Comparison of ENCODE assay signal across 22 mouse cellular contexts in genomic region chr11:115349976-115350375, GRCm38 (mm10). TPM values are rescaled to one million over a fixed set of nuclear protein-coding genes. Genes with fewer than 3 reads are reported as not detected.
"Had no signal": no experiment of that assay in that cellular context is flagged by ENCODE, and none has a peak within 500 bp of the region (broad histone marks: within the 10 kb centered on the region; RNA-seq: fewer than 3 reads in every experiment).

No protein-coding gene starts in this region.

- H3K27me3 ChIP-seq: midbrain, embryonic 15.5 days had no signal

- DNase-seq: lung, adult 18-20 months; lung, embryonic 14.5 days; lung, postnatal 14 days; lung, postnatal 36 days; right cerebral cortex, adult 18-20 months; right cerebral cortex, postnatal 25 days; right cerebral cortex, postnatal 4 days; thymus, adult 2 months; thymus, postnatal 25 days; thymus, postnatal 4 days had no signal

- H3K4me1 ChIP-seq: midbrain, embryonic 13.5 days; midbrain, embryonic 15.5 days; neural tube, embryonic 12.5 days had no signal

- H3K9ac ChIP-seq: lung, embryonic 14.5 days; midbrain, embryonic 13.5 days; midbrain, embryonic 15.5 days; neural tube, embryonic 12.5 days; stomach, embryonic 15.5 days had no signal

- H3K4me2 ChIP-seq: lung, embryonic 14.5 days; midbrain, embryonic 11.5 days; midbrain, embryonic 13.5 days; midbrain, embryonic 15.5 days; neural tube, embryonic 12.5 days; stomach, embryonic 15.5 days had no signal

- H3K4me3 ChIP-seq: megakaryocyte, embryonic 14.5 days; midbrain, embryonic 13.5 days; midbrain, embryonic 15.5 days; neural tube, embryonic 12.5 days; stomach, embryonic 15.5 days had no signal

- H3K9me3 ChIP-seq: midbrain, embryonic 13.5 days; midbrain, embryonic 15.5 days; neural tube, embryonic 12.5 days; stomach, embryonic 15.5 days had no signal

- ATAC-seq: midbrain, embryonic 13.5 days; midbrain, embryonic 15.5 days had no signal

- H3K27ac ChIP-seq: macrophage; midbrain, embryonic 13.5 days; midbrain, embryonic 15.5 days; neural tube, embryonic 12.5 days; stomach, embryonic 15.5 days; stomach, postnatal 0 days had no signal

RNA-seq across cellular contexts. Expression of gene Otop3, which starts 15.4 kb away (rescaled TPM):
- polyA plus RNA-seq: lung, embryonic 14.5 days; lung, embryonic 16.5 days; macrophage; spleen, adult 2 months; urinary bladder, adult 2 months had no signal

RNA-seq across cellular contexts. Expression of gene Hid1, which starts 17.6 kb away (rescaled TPM):
- polyA plus RNA-seq: macrophage had no signal

RNA-seq across cellular contexts. Expression of gene Ush1g, which starts 28.1 kb away (rescaled TPM):
- polyA plus RNA-seq: lung, embryonic 14.5 days; lung, embryonic 16.5 days; macrophage; urinary bladder, adult 2 months had no signal

RNA-seq across cellular contexts. Expression of gene Cdr2l, which starts 31.7 kb away (rescaled TPM):
- polyA plus RNA-seq: macrophage had no signal

RNA-seq across cellular contexts. Expression of gene Otop2, which starts 43.0 kb away (rescaled TPM):
- polyA plus RNA-seq: liver, embryonic 16.5 days; lung, embryonic 14.5 days; lung, embryonic 16.5 days; macrophage; midbrain, embryonic 11.5 days; midbrain, embryonic 13.5 days; midbrain, embryonic 15.5 days; neural tube, embryonic 12.5 days; spleen, adult 2 months; urinary bladder, adult 2 months had no signal
